Mouse (Mus musculus) stomach, embryonic 14.5 days (tissue): ENCODE data around the gene Ing2. TPM values are rescaled to one million over a fixed set of nuclear protein-coding genes. Genes with fewer than 3 reads are reported as not detected.

Source experiments
- ATAC-seq: fragments of 200-750 bp; cut with Nextera tagmentation; 2 replicates; pipeline ENCODE4 v1.8.0; 2017; ENCODE audit warnings: low read depth, moderate TSS enrichment; ENCODE audit not compliant: insufficient number of reproducible peaks, insufficient read depth, low FRiP score
- H3K27ac ChIP-seq: fragments of 300-500 bp; sonication (generic); 2 replicates; pipeline ENCODE4 v1.5.1; 2014; ENCODE audit warnings: mild to moderate bottlenecking, low read length, moderate library complexity, mixed read lengths
- H3K27me3 ChIP-seq: fragments of 300-500 bp; sonication (generic); 2 replicates; pipeline ENCODE4 v1.6.1; 2014; ENCODE audit warnings: low read length, control low read depth, mixed read lengths; ENCODE audit not compliant: control insufficient read depth, insufficient read depth
- H3K36me3 ChIP-seq: fragments of 300-500 bp; sonication (generic); 2 replicates; pipeline ENCODE4 v1.6.1; 2014; ENCODE audit warnings: mild to moderate bottlenecking, control low read depth, low read length, moderate library complexity, mixed read lengths; ENCODE audit not compliant: control insufficient read depth, insufficient read depth
- H3K4me1 ChIP-seq: fragments of 300-500 bp; sonication (generic); 2 replicates; pipeline ENCODE4 v1.6.1; 2014; ENCODE audit warnings: low read length, control low read depth, mixed read lengths; ENCODE audit not compliant: control insufficient read depth, insufficient read depth
- H3K4me2 ChIP-seq: fragments of 300-500 bp; sonication (generic); replicated peaks from 2 replicates; pipeline ENCODE4 v1.6.1; 2014; ENCODE audit warnings: low read depth, low read length, control low read depth
- H3K4me3 ChIP-seq: fragments of 300-500 bp; sonication (generic); 2 replicates; pipeline ENCODE4 v1.5.1; 2014; ENCODE audit warnings: low read depth, low read length, control low read depth
- H3K9ac ChIP-seq: fragments of 300-500 bp; sonication (generic); replicated peaks from 2 replicates; pipeline ENCODE4 v1.6.1; 2014; ENCODE audit warnings: low read depth, mild to moderate bottlenecking, control low read depth, low read length, moderate library complexity, mixed read lengths
- H3K9me3 ChIP-seq: fragments of 300-500 bp; sonication (generic); 2 replicates; pipeline ENCODE4 v1.6.1; 2016; ENCODE audit warnings: low read depth, low read length, control low read depth; ENCODE audit not compliant: control insufficient read depth
- WGBS: fragments of 180-500 bp; shearing (Covaris S2); extraction: QIAGEN DNeasy Blood & Tissue Kit; methylation state at CpG from one replicate; pipeline ENCODE4 v1.1.7; 2014; 5-methylcytosine and 5-hydroxymethylcytosine counted together
- polyA plus RNA-seq: library from polyadenylated mRNA; unstranded; fragments of >200 nt; fragmentation: Nextera tagmentation; extraction: Ambion mirVana; gene quantifications from 2 replicates; pipeline ENCODE4 v1.2.1, GENCODE M21; 2014

The Ing2 gene
- polyA plus RNA-seq, 1 experiment from 2014 or later = 17.2 TPM

GRCm38 (mm10) chr8:47664231-47664785, 11.0 kb downstream of the Ing2 start:
- peaks cover 13% of the 10 kb centered on the region for H3K36me3 ChIP-seq
- WGBS = 86% methylated on average over 8 of the region's 8 CpGs
- no peak for ATAC-seq

GRCm38 (mm10) chr8:47663201-47663600, 12.2 kb downstream of the Ing2 start:
- no peaks in the 10 kb centered on the region for H3K4me1 ChIP-seq
- no peak overlapping the region for H3K27ac ChIP-seq
- H3K4me2 ChIP-seq = no peak overlapping the region
- H3K9me3 ChIP-seq = no peaks in the 10 kb centered on the region
- ATAC-seq = no peak
- H3K4me3 ChIP-seq = no peak overlapping the region
- no peaks in the 10 kb centered on the region for H3K27me3 ChIP-seq
- H3K36me3 ChIP-seq = peaks cover 5% of the 10 kb centered on the region
- H3K9ac ChIP-seq = no peak overlapping the region
- WGBS = 77% methylated on average over 5 of the region's 5 CpGs

More at GRCm38 (mm10) chr8:47664231-47664785, 11.0 kb downstream of the Ing2 start:
- Histone ChIP-seq H3K4me2 (no peak overlapping the region), H3K27me3 (no peaks in the 10 kb centered on the region), H3K9me3 (no peaks in the 10 kb centered on the region), H3K27ac (no peak overlapping the region), H3K4me1 (no peaks in the 10 kb centered on the region), H3K9ac (no peak overlapping the region), H3K4me3 (no peak overlapping the region)

- no peaks in the 10 kb centered on the region for H3K4me1 ChIP-seq
- 72% methylated on average over 5 of the region's 5 CpGs for WGBS
- no peak overlapping the region for H3K4me3 ChIP-seq
- no peak overlapping the region for H3K27ac ChIP-seq
- no peak overlapping the region for H3K9ac ChIP-seq
- no peaks in the 10 kb centered on the region for H3K27me3 ChIP-seq
- peak; percentile 61; the same call in 1 of the 2 replicates for ATAC-seq
- H3K4me2 ChIP-seq = no peak overlapping the region
- peaks cover 1% of the 10 kb centered on the region; the same call in 1 of the 2 replicates for H3K36me3 ChIP-seq
- H3K9me3 ChIP-seq = no peaks in the 10 kb centered on the region
Measured at GRCm38 (mm10) chr8:47662716-47663115, 12.6 kb downstream of the Ing2 start.

GRCm38 (mm10) chr8:47660394-47660793, 15.0 kb downstream of the Ing2 start:
- Histone ChIP-seq H3K27ac (no peak overlapping the region), H3K36me3 (no peaks in the 10 kb centered on the region), H3K4me2 (no peak overlapping the region), H3K9ac (no peak overlapping the region), H3K4me3 (no peak overlapping the region), H3K27me3 (no peaks in the 10 kb centered on the region), H3K4me1 (no peaks in the 10 kb centered on the region), H3K9me3 (no peaks in the 10 kb centered on the region)
- 88% methylated on average over 7 of the region's 7 CpGs for WGBS
- no peak for ATAC-seq

GRCm38 (mm10) chr8:47659463-47659862, 15.9 kb downstream of the Ing2 start:
- WGBS = 89% methylated on average over 5 of the region's 5 CpGs
- Histone ChIP-seq H3K9ac (no peak overlapping the region), H3K9me3 (no peaks in the 10 kb centered on the region), H3K4me1 (no peaks in the 10 kb centered on the region), H3K4me2 (no peak overlapping the region), H3K4me3 (no peak overlapping the region), H3K36me3 (no peaks in the 10 kb centered on the region), H3K27me3 (no peaks in the 10 kb centered on the region), H3K27ac (no peak overlapping the region)
- no peak for ATAC-seq

GRCm38 (mm10) chr8:47654406-47654805, 20.9 kb downstream of the Ing2 start:
- H3K27me3 ChIP-seq = no peaks in the 10 kb centered on the region
- no peak overlapping the region for H3K9ac ChIP-seq
- H3K4me3 ChIP-seq = no peak overlapping the region
- no peaks in the 10 kb centered on the region for H3K4me1 ChIP-seq
- H3K27ac ChIP-seq = no peak overlapping the region
- no peak for ATAC-seq
- no peaks in the 10 kb centered on the region for H3K36me3 ChIP-seq
- 47% methylated on average over 3 of the region's 3 CpGs for WGBS
- no peaks in the 10 kb centered on the region for H3K9me3 ChIP-seq
- H3K4me2 ChIP-seq = no peak overlapping the region

GRCm38 (mm10) chr8:47652737-47653076, 22.6 kb downstream of the Ing2 start:
- Histone ChIP-seq H3K27me3 (no peaks in the 10 kb centered on the region), H3K9ac (no peak overlapping the region), H3K36me3 (no peaks in the 10 kb centered on the region), H3K4me1 (no peaks in the 10 kb centered on the region), H3K9me3 (no peaks in the 10 kb centered on the region), H3K4me2 (no peak overlapping the region), H3K4me3 (no peak overlapping the region), H3K27ac (no peak overlapping the region)
- WGBS = 73% methylated on average over 3 of the region's 3 CpGs
- ATAC-seq = no peak

GRCm38 (mm10) chr8:47651913-47652736, 23.2 kb downstream of the Ing2 start:
- Histone ChIP-seq H3K36me3 (no peaks in the 10 kb centered on the region), H3K27ac (peak overlapping the region; percentile 61; the same call in 1 of the 2 replicates), H3K4me2 (no peak overlapping the region), H3K9ac (no peak overlapping the region), H3K4me1 (no peaks in the 10 kb centered on the region), H3K4me3 (no peak overlapping the region), H3K9me3 (no peaks in the 10 kb centered on the region), H3K27me3 (no peaks in the 10 kb centered on the region)
- 75% methylated on average over 13 of the region's 13 CpGs for WGBS
- peak; percentile 71 for ATAC-seq
